Mouse (Mus musculus): ENCODE results near the gene Krt14.
"Not testable (repeated sequence)": the region's sequence is repeated elsewhere in the genome, so short reads cannot be mapped to it uniquely, and the experiment has no call there.

Krt14 gene

GRCm38 (mm10) chr11:100207498-100207897 lies at the start of gene Krt14:
Gene Krt14, minus strand, starts transcription at chr11:100207548.
- DNase-seq: no peak

GRCm38 (mm10) chr11:100255514-100255913 lies 48.2 kb upstream of the Krt14 start:
- DNase-seq: no peak

GRCm38 (mm10) chr11:100254360-100255090 lies 47.2 kb upstream of the Krt14 start:
- no peak for DNase-seq

- DNase-seq: no peak
These were observed 41.6 kb upstream of the Krt14 start, which contains the start of gene Krt16 for GRCm38 (mm10) chr11:100248852-100249465. Gene Krt16, minus strand, starts transcription at chr11:100248902.

- DNase-seq: not testable (repeated sequence)
These were observed 39.1 kb upstream of the Krt14 start for GRCm38 (mm10) chr11:100246471-100246870.

GRCm38 (mm10) chr11:100240272-100240671 lies 32.9 kb upstream of the Krt14 start:
- not testable (repeated sequence) for DNase-seq

- DNase-seq: no peak
These were observed 14.4 kb upstream of the Krt14 start for GRCm38 (mm10) chr11:100221741-100222140.

GRCm38 (mm10) chr11:100219304-100219703 lies 12.0 kb upstream of the Krt14 start:
- DNase-seq: no peak

- no peak for DNase-seq
These were observed 1.2 kb upstream of the Krt14 start for GRCm38 (mm10) chr11:100208542-100208941.

GRCm38 (mm10) chr11:100203448-100203847 lies 3.9 kb downstream of the Krt14 start:
- DNase-seq: peak; percentile 43

- no peak for DNase-seq
These were observed 4.4 kb downstream of the Krt14 start for GRCm38 (mm10) chr11:100202906-100203305.

GRCm38 (mm10) chr11:100200104-100200820 lies 7.1 kb downstream of the Krt14 start:
- DNase-seq: peak; percentile 20

GRCm38 (mm10) chr11:100198666-100199065 lies 8.7 kb downstream of the Krt14 start:
- DNase-seq: peak; percentile 7

GRCm38 (mm10) chr11:100192992-100193391 lies 14.4 kb downstream of the Krt14 start, which contains the start of gene Krt9:
Gene Krt9, minus strand, starts transcription at chr11:100193246.
- DNase-seq: no peak

- DNase-seq: no peak
These were observed 15.5 kb downstream of the Krt14 start for GRCm38 (mm10) chr11:100191820-100192219.

GRCm38 (mm10) chr11:100186736-100187135 lies 20.6 kb downstream of the Krt14 start:
- DNase-seq: no peak

GRCm38 (mm10) chr11:100181725-100182124 lies 25.6 kb downstream of the Krt14 start:
- no peak for DNase-seq

GRCm38 (mm10) chr11:100179260-100179659 lies 28.1 kb downstream of the Krt14 start:
- DNase-seq: no peak

- DNase-seq: no peak
These were observed 29.0 kb downstream of the Krt14 start for GRCm38 (mm10) chr11:100178307-100178706.

- DNase-seq: no peak
These were observed 30.6 kb downstream of the Krt14 start for GRCm38 (mm10) chr11:100176791-100177190.

GRCm38 (mm10) chr11:100168765-100169762 lies 38.3 kb downstream of the Krt14 start:
- DNase-seq: peak; percentile 90

- DNase-seq: peak; percentile 85
These were observed 39.3 kb downstream of the Krt14 start for GRCm38 (mm10) chr11:100168071-100168470.
